In genomic region chr1:42707196-42707595, GRCm38 (mm10) we compare ENCODE assay signal across 16 mouse cellular contexts. TPM values are rescaled to one million over a fixed set of nuclear protein-coding genes. Genes with fewer than 3 reads are reported as not detected.
DNase-seq lines count a peak whose midpoint lies in the region; ATAC-seq and TF ChIP-seq lines count a peak whose summit lies in the region.
"Had no signal": no experiment of that assay in that cellular context is flagged by ENCODE, and none has a peak within 500 bp of the region (broad histone marks: within the 10 kb centered on the region; RNA-seq: fewer than 3 reads in every experiment).

No protein-coding gene starts in this region.

- H3K9me3 ChIP-seq in embryonic facial prominence, embryonic 13.5 days: no peaks in the 10 kb centered on the region
- H3K9me3 ChIP-seq in embryonic facial prominence, embryonic 10.5 days: no peaks in the 10 kb centered on the region
- no peaks in the 10 kb centered on the region for H3K9me3 ChIP-seq in hindbrain, embryonic 10.5 days
- H3K9me3 ChIP-seq in midbrain, embryonic 11.5 days (ENCODE audit: control insufficient read depth, low read length): no peaks in the 10 kb centered on the region
- H3K9me3 ChIP-seq: embryonic facial prominence, embryonic 15.5 days; intestine, embryonic 15.5 days; megakaryocyte, embryonic 14.5 days had no signal

- H3K4me2 ChIP-seq in embryonic facial prominence, embryonic 13.5 days: peak overlapping the region; percentile 26
- H3K4me2 ChIP-seq in midbrain, embryonic 11.5 days: peak overlapping the region; percentile 76
- H3K4me2 ChIP-seq: embryonic facial prominence, embryonic 15.5 days; intestine, embryonic 15.5 days; lung, embryonic 14.5 days had no signal

- WGBS in embryonic facial prominence, embryonic 13.5 days: 11% methylated on average over 5 of the region's 5 CpGs
- WGBS in embryonic facial prominence, embryonic 10.5 days: 3% methylated on average over 5 of the region's 5 CpGs
- WGBS in hindbrain, embryonic 10.5 days: 3% methylated on average over 5 of the region's 5 CpGs
- 1% methylated on average over 5 of the region's 5 CpGs for WGBS in midbrain, embryonic 11.5 days
- WGBS in thymus, adult 2 months: 11% methylated on average over 5 of the region's 5 CpGs

- no peak overlapping the region for H3K9ac ChIP-seq in embryonic facial prominence, embryonic 13.5 days
- H3K9ac ChIP-seq in midbrain, embryonic 11.5 days (ENCODE audit: low read length): peak overlapping the region; percentile 94
- H3K9ac ChIP-seq: embryonic facial prominence, embryonic 15.5 days; intestine, embryonic 15.5 days; lung, embryonic 14.5 days had no signal

- peaks cover 95% of the 10 kb centered on the region for H3K27me3 ChIP-seq in embryonic facial prominence, embryonic 13.5 days
- H3K27me3 ChIP-seq in embryonic facial prominence, embryonic 10.5 days (replicated peaks; ENCODE audit: low read depth, poor library complexity, severe bottlenecking): peaks cover 99% of the 10 kb centered on the region
- H3K27me3 ChIP-seq in hindbrain, embryonic 10.5 days (ENCODE audit: insufficient read depth, poor library complexity, severe bottlenecking): peaks cover 80% of the 10 kb centered on the region
- no peaks in the 10 kb centered on the region; the same call in 1 of the 2 replicates for H3K27me3 ChIP-seq in midbrain, embryonic 11.5 days (ENCODE audit: control insufficient read depth, insufficient read depth, low read length)
- H3K27me3 ChIP-seq in thymus, adult 2 months (ENCODE audit: control insufficient read depth, insufficient read depth, low read length): peaks cover 22% of the 10 kb centered on the region

- no peak for ATAC-seq in embryonic facial prominence, embryonic 13.5 days (ENCODE audit: insufficient number of reproducible peaks, insufficient read depth, low FRiP score, low TSS enrichment, low read depth)
- ATAC-seq in midbrain, embryonic 11.5 days (ENCODE audit: low FRiP score): no peak
- ATAC-seq: intestine, embryonic 15.5 days had no signal

- H3K36me3 ChIP-seq in embryonic facial prominence, embryonic 13.5 days: no peaks in the 10 kb centered on the region
- H3K36me3 ChIP-seq in embryonic facial prominence, embryonic 10.5 days (replicated peaks): no peaks in the 10 kb centered on the region
- H3K36me3 ChIP-seq in hindbrain, embryonic 10.5 days: peaks cover 32% of the 10 kb centered on the region
- no peaks in the 10 kb centered on the region for H3K36me3 ChIP-seq in midbrain, embryonic 11.5 days (ENCODE audit: control insufficient read depth, insufficient read depth, low read length)
- no peaks in the 10 kb centered on the region for H3K36me3 ChIP-seq in thymus, adult 2 months (ENCODE audit: control insufficient read depth, insufficient read depth, low read length)
- H3K36me3 ChIP-seq: embryonic facial prominence, embryonic 15.5 days; intestine, embryonic 15.5 days had no signal

- no peak overlapping the region for H3K27ac ChIP-seq in embryonic facial prominence, embryonic 13.5 days
- H3K27ac ChIP-seq in embryonic facial prominence, embryonic 10.5 days (replicated peaks): no peak overlapping the region
- H3K27ac ChIP-seq in embryonic fibroblast, embryonic 13.5 days (ENCODE audit: insufficient read depth, low read length): peak overlapping the region; percentile 11; the same call in 1 of the 2 replicates
- peak overlapping the region; percentile 97 for H3K27ac ChIP-seq in hindbrain, embryonic 10.5 days
- H3K27ac ChIP-seq in midbrain, embryonic 11.5 days (ENCODE audit: low read depth, low read length): peak overlapping the region; percentile 12; the same call in 1 of the 2 replicates
- no peak overlapping the region for H3K27ac ChIP-seq in thymus, adult 2 months (ENCODE audit: control insufficient read depth, insufficient read depth, low read length)
- H3K27ac ChIP-seq: embryonic facial prominence, embryonic 15.5 days; intestine, embryonic 15.5 days had no signal

- no peak for TF ChIP-seq POLR2A in embryonic fibroblast, embryonic 13.5 days (IDR thresholded peaks at IDR 0.05; ENCODE audit: low read depth, low read length)
- no peak for TF ChIP-seq POLR2A in thymus, adult 2 months (IDR thresholded peaks at IDR 0.05; ENCODE audit: control insufficient read depth, extremely low read depth, insufficient read depth, low read length, poor library complexity)

- DNase-seq in embryonic facial prominence, embryonic 10.5 days (ENCODE audit: low spot score): no peak
- peak; percentile 15 for DNase-seq in hindbrain, embryonic 10.5 days (ENCODE audit: low spot score)
- DNase-seq in midbrain, embryonic 11.5 days (ENCODE audit: low spot score, missing footprints): peak; percentile 91
- no peak for DNase-seq in thymus, adult 2 months
- no peak for DNase-seq in thymus, adult 18-20 months
- no peak for DNase-seq in thymus, postnatal 10 days (ENCODE audit: low spot score in 2 of 2)
- DNase-seq: cerebellum, adult 9-11 months; gastrocnemius, postnatal 36 days; liver; lung, embryonic 14.5 days had no signal

- TF ChIP-seq CTCF in embryonic fibroblast, embryonic 13.5 days (IDR thresholded peaks at IDR 0.05; ENCODE audit: borderline replicate concordance, insufficient read depth, low read length): no peak
- no peak for TF ChIP-seq CTCF in thymus, adult 2 months (IDR thresholded peaks at IDR 0.05; ENCODE audit: borderline replicate concordance, control insufficient read depth, extremely low read depth, insufficient read depth, low read length, poor library complexity)

- H3K4me3 ChIP-seq in embryonic facial prominence, embryonic 13.5 days: no peak overlapping the region
- no peak overlapping the region for H3K4me3 ChIP-seq in embryonic facial prominence, embryonic 10.5 days
- H3K4me3 ChIP-seq in embryonic fibroblast, embryonic 13.5 days (ENCODE audit: insufficient read depth, low read length): no peak overlapping the region
- H3K4me3 ChIP-seq in hindbrain, embryonic 10.5 days: peak overlapping the region; percentile 84
- H3K4me3 ChIP-seq in midbrain, embryonic 11.5 days (ENCODE audit: low read depth, low read length): peak overlapping the region; percentile 9
- no peak overlapping the region for H3K4me3 ChIP-seq in thymus, adult 2 months (ENCODE audit: control insufficient read depth, insufficient read depth, low read length)
- H3K4me3 ChIP-seq: embryonic facial prominence, embryonic 15.5 days; intestine, embryonic 15.5 days; megakaryocyte, embryonic 14.5 days had no signal

- H3K4me1 ChIP-seq in embryonic facial prominence, embryonic 13.5 days: peaks cover 19% of the 10 kb centered on the region
- H3K4me1 ChIP-seq in embryonic facial prominence, embryonic 10.5 days: peaks cover 53% of the 10 kb centered on the region
- no peaks in the 10 kb centered on the region for H3K4me1 ChIP-seq in embryonic fibroblast, embryonic 13.5 days (ENCODE audit: control insufficient read depth, insufficient read depth, low read length)
- H3K4me1 ChIP-seq in hindbrain, embryonic 10.5 days (replicated peaks): peaks cover 90% of the 10 kb centered on the region
- H3K4me1 ChIP-seq in midbrain, embryonic 11.5 days (ENCODE audit: control insufficient read depth, insufficient read depth, low read length): peaks cover 87% of the 10 kb centered on the region
- H3K4me1 ChIP-seq in thymus, adult 2 months (replicated peaks; ENCODE audit: control insufficient read depth, insufficient read depth, low read length): no peaks in the 10 kb centered on the region
- H3K4me1 ChIP-seq: intestine, embryonic 15.5 days had no signal

RNA-seq across cellular contexts. Expression of gene Pou3f3, which starts 11.6 kb away (rescaled TPM):
- 11.4 and 13.4 TPM in 2 replicates for polyA plus RNA-seq in embryonic facial prominence, embryonic 13.5 days (2015; fragmentation: Nextera tagmentation; extraction: Ambion mirVana)
- 6.8 and 7.5 TPM in 2 replicates for polyA plus RNA-seq in embryonic facial prominence, embryonic 10.5 days (2016; fragmentation: Nextera tagmentation; extraction: Ambion mirVana)
- 1.6 and 7.5 TPM in 2 replicates for polyA plus RNA-seq in embryonic fibroblast, embryonic 13.5 days (2011; ENCODE audit: insufficient read length, low read depth, missing spikeins)
- 16.8 and 17.8 TPM in 2 replicates for polyA plus RNA-seq in hindbrain, embryonic 10.5 days (2016; fragmentation: Nextera tagmentation; extraction: Ambion mirVana)
- polyA plus RNA-seq in midbrain, embryonic 11.5 days (2014; fragmentation: Nextera tagmentation; extraction: Ambion mirVana): 26.3 and 27.9 TPM in 2 replicates
- polyA plus RNA-seq in thymus, adult 2 months (2012; rRNA removed): 0.06 and 0.09 TPM in 2 replicates
- polyA plus RNA-seq: heart, embryonic 16.5 days had no signal

Comparison
In these comparisons a context has a peak if more than half of its experiments do, and no peak if none do; other contexts are left out.
1. H3K27ac ChIP-seq: peak in embryonic fibroblast, embryonic 13.5 days (single experiment), hindbrain, embryonic 10.5 days (single experiment) and midbrain, embryonic 11.5 days (single experiment); none in embryonic facial prominence, embryonic 13.5 days (single experiment), embryonic facial prominence, embryonic 10.5 days (single experiment) and thymus, adult 2 months (single experiment).
2. H3K4me3 ChIP-seq: peak in hindbrain, embryonic 10.5 days (single experiment) and midbrain, embryonic 11.5 days (single experiment); none in embryonic facial prominence, embryonic 13.5 days (single experiment), embryonic facial prominence, embryonic 10.5 days (single experiment), embryonic fibroblast, embryonic 13.5 days (single experiment) and thymus, adult 2 months (single experiment).
3. DNase-seq: peak in hindbrain, embryonic 10.5 days (single experiment) and midbrain, embryonic 11.5 days (single experiment); none in embryonic facial prominence, embryonic 10.5 days (single experiment), thymus, adult 2 months (single experiment), thymus, adult 18-20 months (0 of 2) and thymus, postnatal 10 days (0 of 2).